Mouse (Mus musculus) kidney, postnatal 14 days (tissue): ENCODE measurements around the gene Mup20.
"Not testable (repeated sequence)": the region's sequence is repeated elsewhere in the genome, so short reads cannot be mapped to it uniquely, and the experiment has no call there.

Source experiments
- DNase-seq: peaks from one replicate; pipeline ENCODE4 v3.0.0; 2022; ENCODE audit warnings: mixed read lengths

The Mup20 gene

GRCm38 (mm10) chr4:62054058-62054457 is at the start of gene Mup20:
Gene Mup20 (minus strand): TSS chr4:62054158.
- DNase-seq, result not testable (repeated sequence)

GRCm38 (mm10) chr4:62103366-62103765 is 49.4 kb upstream of the Mup20 start:
- DNase-seq, result peak; percentile 8

- DNase-seq, result no peak
Observed at GRCm38 (mm10) chr4:62087953-62088352, 34.0 kb upstream of the Mup20 start.

- DNase-seq, result no peak
Observed at GRCm38 (mm10) chr4:62087241-62087640, 33.3 kb upstream of the Mup20 start, which contains the start of gene Mup3. Gene Mup3 (minus strand): TSS chr4:62087342.

- DNase-seq, result no peak
Observed at GRCm38 (mm10) chr4:62082755-62083154, 28.8 kb upstream of the Mup20 start.

GRCm38 (mm10) chr4:62075126-62075525 is 21.2 kb upstream of the Mup20 start:
- DNase-seq, result no peak

GRCm38 (mm10) chr4:62054780-62055179 is 822 bp upstream of the Mup20 start:
- not testable (repeated sequence) for DNase-seq

- DNase-seq, result no peak
Observed at GRCm38 (mm10) chr4:62026281-62026680, 27.7 kb downstream of the Mup20 start.

- DNase-seq, result no peak
Observed at GRCm38 (mm10) chr4:62024256-62024959, 29.6 kb downstream of the Mup20 start.

- DNase-seq, result no peak
Observed at GRCm38 (mm10) chr4:62023646-62024045, 30.3 kb downstream of the Mup20 start.

- DNase-seq, result no peak
Observed at GRCm38 (mm10) chr4:62023120-62023519, 30.8 kb downstream of the Mup20 start.

GRCm38 (mm10) chr4:62020511-62020910 is 33.4 kb downstream of the Mup20 start:
- not testable (repeated sequence) for DNase-seq
